Mouse (Mus musculus) large intestine, adult 2 months (tissue): Measurements from ENCODE around the gene BC024978. TPM values are rescaled to one million over a fixed set of nuclear protein-coding genes. Genes with fewer than 3 reads are reported as not detected.
"Not testable (repeated sequence)": the region's sequence is repeated elsewhere in the genome, so short reads cannot be mapped to it uniquely, and the experiment has no call there.

Source experiments
- DNase-seq: peaks from one replicate; pipeline ENCODE4 v3.0.0-alpha.2; 2012; ENCODE audit warnings: low read depth, low spot score
- WGBS: fragments of 180-500 bp; shearing (Covaris S2); methylation state at CpG from one replicate; pipeline ENCODE4 v1.1.7; 2018; 5-methylcytosine and 5-hydroxymethylcytosine counted together
- polyA plus RNA-seq: library from polyadenylated mRNA; depleted of rRNA; stranded (reverse); fragments of >200 nt; gene quantifications from 2 replicates; pipeline ENCODE4 v1.2.3, GENCODE M21; 2012

Gene BC024978
- polyA plus RNA-seq, 1 experiment = 10.9 TPM

- no peak for DNase-seq
Measured at GRCm38 (mm10) chr7:27218586-27218985, 23.0 kb downstream of the BC024978 start.

GRCm38 (mm10) chr7:27219937-27220336 lies 24.4 kb downstream of the BC024978 start:
- WGBS = 90% methylated on average over 11 of the region's 11 CpGs
- DNase-seq = no peak

More at GRCm38 (mm10) chr7:27218586-27218985, 23.0 kb downstream of the BC024978 start:
- 79% methylated on average over 7 of the region's 7 CpGs for WGBS

GRCm38 (mm10) chr7:27221939-27222338 lies 26.4 kb downstream of the BC024978 start:
- WGBS = 64% methylated on average over 6 of the region's 6 CpGs
- no peak for DNase-seq

GRCm38 (mm10) chr7:27222538-27222937 lies 27.0 kb downstream of the BC024978 start:
- DNase-seq = no peak
- WGBS = 36% methylated on average over 1 of the region's 1 CpGs

- WGBS = 17% methylated on average over 11 of the region's 11 CpGs
- peak; percentile 69 for DNase-seq
Measured at GRCm38 (mm10) chr7:27224877-27225575, 29.4 kb downstream of the BC024978 start.

GRCm38 (mm10) chr7:27227276-27227675 lies 31.7 kb downstream of the BC024978 start:
- no peak for DNase-seq
- WGBS = 17% methylated on average over 9 of the region's 9 CpGs

- 1% methylated on average over 10 of the region's 10 CpGs for WGBS
- no peak for DNase-seq
Measured at GRCm38 (mm10) chr7:27227676-27228075, 32.1 kb downstream of the BC024978 start.

- peak; percentile 97 for DNase-seq
- under 1% methylated on average over 48 of the region's 49 CpGs for WGBS
Measured at GRCm38 (mm10) chr7:27228281-27228821, 32.8 kb downstream of the BC024978 start, which contains the start of gene Itpkc. Itpkc (minus strand) TSS chr7:27228661.

GRCm38 (mm10) chr7:27228865-27229264 lies 33.3 kb downstream of the BC024978 start:
- no peak for DNase-seq
- 5% methylated on average over 6 of the region's 6 CpGs for WGBS

GRCm38 (mm10) chr7:27230781-27231180 lies 35.2 kb downstream of the BC024978 start:
- 74% methylated on average over 4 of the region's 4 CpGs for WGBS
- no peak for DNase-seq

GRCm38 (mm10) chr7:27231693-27232331 lies 36.2 kb downstream of the BC024978 start:
- WGBS = 41% methylated on average over 7 of the region's 7 CpGs
- no peak for DNase-seq

- under 1% methylated on average over 25 of the region's 25 CpGs for WGBS
- peak; percentile 96 for DNase-seq
Measured at GRCm38 (mm10) chr7:27232781-27233281, 37.2 kb downstream of the BC024978 start, which contains the start of gene Coq8b. Coq8b (plus strand) TSS chr7:27233023.

- no peak for DNase-seq
- 6% methylated on average over 6 of the region's 6 CpGs for WGBS
Measured at GRCm38 (mm10) chr7:27233300-27233699, 37.7 kb downstream of the BC024978 start.

GRCm38 (mm10) chr7:27235726-27236125 lies 40.1 kb downstream of the BC024978 start:
- 95% methylated on average over 2 of the region's 2 CpGs for WGBS
- no peak for DNase-seq

- WGBS = 79% methylated on average over 2 of the region's 2 CpGs
- no peak for DNase-seq
Measured at GRCm38 (mm10) chr7:27237527-27237926, 41.9 kb downstream of the BC024978 start.

GRCm38 (mm10) chr7:27238568-27238967 lies 43.0 kb downstream of the BC024978 start:
- 92% methylated on average over 5 of the region's 5 CpGs for WGBS

GRCm38 (mm10) chr7:27243211-27243610 lies 47.6 kb downstream of the BC024978 start:
- 59% methylated on average over 8 of the region's 8 CpGs for WGBS
- DNase-seq = no peak

More at GRCm38 (mm10) chr7:27238568-27238967, 43.0 kb downstream of the BC024978 start:
- no peak for DNase-seq

GRCm38 (mm10) chr7:27244088-27244487 lies 48.5 kb downstream of the BC024978 start:
- 84% methylated on average over 2 of the region's 2 CpGs for WGBS
- DNase-seq = not testable (repeated sequence)

- no peak for DNase-seq
- 97% methylated on average over 2 of the region's 2 CpGs for WGBS
Measured at GRCm38 (mm10) chr7:27249146-27249545, 53.6 kb downstream of the BC024978 start.

- 83% methylated on average over 5 of the region's 5 CpGs for WGBS
- no peak for DNase-seq
Measured at GRCm38 (mm10) chr7:27249928-27250327, 54.3 kb downstream of the BC024978 start.
